Mouse (Mus musculus) kidney, embryonic 16.5 days (tissue): ENCODE measurements around the gene Rps6kc1. TPM values are rescaled to one million over a fixed set of nuclear protein-coding genes. Genes with fewer than 3 reads are reported as not detected.

Source experiments
- ATAC-seq: fragments of 200-750 bp; cut with Nextera tagmentation; 2 replicates; pipeline ENCODE4 v1.8.0; 2017; ENCODE audit warnings: moderate TSS enrichment; ENCODE audit not compliant: low FRiP score, low TSS enrichment
- H3K27ac ChIP-seq: fragments of 300-500 bp; sonication (generic); 2 replicates; pipeline ENCODE4 v1.5.1; 2014; ENCODE audit warnings: low read length
- H3K27me3 ChIP-seq: fragments of 300-500 bp; sonication (generic); 2 replicates; pipeline ENCODE4 v1.6.1; 2014; ENCODE audit warnings: low read length, control low read depth, mixed read lengths; ENCODE audit not compliant: insufficient read depth
- H3K36me3 ChIP-seq: fragments of 300-500 bp; sonication (generic); 2 replicates; pipeline ENCODE4 v1.6.1; 2014; ENCODE audit warnings: low read length, control low read depth, mixed read lengths; ENCODE audit not compliant: insufficient read depth
- H3K4me1 ChIP-seq: fragments of 300-500 bp; sonication (generic); 2 replicates; pipeline ENCODE4 v1.6.1; 2014; ENCODE audit warnings: low read length, control low read depth, mixed read lengths; ENCODE audit not compliant: insufficient read depth
- H3K4me2 ChIP-seq: fragments of 300-500 bp; sonication (generic); replicated peaks from 2 replicates; pipeline ENCODE4 v1.6.1; 2014; ENCODE audit warnings: low read depth, low read length
- H3K4me3 ChIP-seq: fragments of 300-500 bp; sonication (generic); 2 replicates; pipeline ENCODE4 v1.5.1; 2014; ENCODE audit warnings: mild to moderate bottlenecking, low read length
- H3K9ac ChIP-seq: fragments of 300-500 bp; sonication (generic); replicated peaks from 2 replicates; pipeline ENCODE4 v1.6.1; 2014; ENCODE audit warnings: low read length
- H3K9me3 ChIP-seq: fragments of 300-500 bp; sonication (generic); 2 replicates; pipeline ENCODE4 v1.6.1; 2016; ENCODE audit warnings: low read length, control low read depth
- WGBS: fragments of 180-500 bp; shearing (Covaris S2); extraction: QIAGEN DNeasy Blood & Tissue Kit; methylation state at CpG from one replicate; pipeline ENCODE4 v1.1.7; 2014; 5-methylcytosine and 5-hydroxymethylcytosine counted together
- polyA plus RNA-seq: library from polyadenylated mRNA; unstranded; fragments of >200 nt; fragmentation: Nextera tagmentation; extraction: Ambion mirVana; gene quantifications from 2 replicates; pipeline ENCODE4 v1.2.1, GENCODE M21; 2015

Gene Rps6kc1
- polyA plus RNA-seq, 1 experiment from 2014 or later = 14.4 TPM

DNA sequence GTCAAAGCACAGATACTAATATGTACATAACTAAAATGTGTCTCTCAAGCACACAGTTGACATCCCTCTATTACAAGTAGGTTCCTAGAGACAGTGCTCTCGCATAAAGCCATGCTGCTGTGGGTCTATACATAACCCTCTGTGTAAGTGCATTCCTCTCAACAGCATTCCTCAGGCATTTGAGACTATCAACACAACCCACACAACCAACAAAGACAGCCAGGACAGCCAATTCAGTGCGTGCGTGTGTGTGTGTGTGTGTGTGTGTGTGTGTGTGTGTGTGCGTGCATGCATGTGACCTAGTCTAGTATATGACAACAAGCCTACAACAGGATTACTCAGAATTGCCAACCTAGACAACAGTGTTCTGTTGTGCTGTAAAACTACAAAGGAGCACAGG lies 87.8 kb downstream of the Rps6kc1 start:
- H3K9me3 ChIP-seq = no peaks in the 10 kb centered on the region
- ATAC-seq = no peak
- H3K36me3 ChIP-seq = peaks cover 3% of the 10 kb centered on the region; the same call in 1 of the 2 replicates
- H3K9ac ChIP-seq = no peak overlapping the region
- WGBS = 89% methylated on average over 4 of the region's 4 CpGs
- H3K27me3 ChIP-seq = no peaks in the 10 kb centered on the region
- no peaks in the 10 kb centered on the region for H3K4me1 ChIP-seq
- no peak overlapping the region for H3K27ac ChIP-seq
- no peak overlapping the region for H3K4me2 ChIP-seq
- no peak overlapping the region for H3K4me3 ChIP-seq

GRCm38 (mm10) chr1:190816141-190816540 lies 95.4 kb downstream of the Rps6kc1 start:
- Histone ChIP-seq H3K27ac (no peak overlapping the region), H3K9ac (no peak overlapping the region), H3K9me3 (no peaks in the 10 kb centered on the region), H3K27me3 (no peaks in the 10 kb centered on the region), H3K36me3 (no peaks in the 10 kb centered on the region), H3K4me2 (no peak overlapping the region), H3K4me3 (no peak overlapping the region), H3K4me1 (no peaks in the 10 kb centered on the region)
- no peak for ATAC-seq
- WGBS = 84% methylated on average over 11 of the region's 11 CpGs

DNA sequence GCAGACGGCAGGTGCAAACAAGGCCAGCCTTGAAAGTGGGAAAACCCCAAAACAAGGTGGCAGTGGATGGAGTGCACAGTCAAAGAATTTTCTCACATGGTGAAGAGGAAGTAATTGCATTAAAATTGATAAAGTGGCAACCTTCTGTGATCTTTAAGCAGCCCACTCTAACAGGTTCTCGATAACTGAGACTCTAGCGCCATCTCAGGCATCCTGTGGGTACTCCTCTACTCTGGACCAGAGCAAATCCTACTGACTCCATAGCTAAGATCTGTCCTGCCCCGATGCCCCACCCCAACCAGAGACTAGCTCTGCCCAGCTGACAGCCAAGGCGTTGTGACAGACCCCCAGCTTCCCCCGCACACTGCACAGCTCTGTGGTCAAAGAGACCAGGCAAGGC lies 101.2 kb downstream of the Rps6kc1 start:
- H3K4me2 ChIP-seq = no peak overlapping the region
- H3K9ac ChIP-seq = no peak overlapping the region
- no peak overlapping the region for H3K27ac ChIP-seq
- H3K4me1 ChIP-seq = no peaks in the 10 kb centered on the region
- no peaks in the 10 kb centered on the region for H3K36me3 ChIP-seq
- 82% methylated on average over 6 of the region's 6 CpGs for WGBS
- no peaks in the 10 kb centered on the region for H3K27me3 ChIP-seq
- H3K9me3 ChIP-seq = no peaks in the 10 kb centered on the region
- no peak overlapping the region for H3K4me3 ChIP-seq
- no peak for ATAC-seq

DNA sequence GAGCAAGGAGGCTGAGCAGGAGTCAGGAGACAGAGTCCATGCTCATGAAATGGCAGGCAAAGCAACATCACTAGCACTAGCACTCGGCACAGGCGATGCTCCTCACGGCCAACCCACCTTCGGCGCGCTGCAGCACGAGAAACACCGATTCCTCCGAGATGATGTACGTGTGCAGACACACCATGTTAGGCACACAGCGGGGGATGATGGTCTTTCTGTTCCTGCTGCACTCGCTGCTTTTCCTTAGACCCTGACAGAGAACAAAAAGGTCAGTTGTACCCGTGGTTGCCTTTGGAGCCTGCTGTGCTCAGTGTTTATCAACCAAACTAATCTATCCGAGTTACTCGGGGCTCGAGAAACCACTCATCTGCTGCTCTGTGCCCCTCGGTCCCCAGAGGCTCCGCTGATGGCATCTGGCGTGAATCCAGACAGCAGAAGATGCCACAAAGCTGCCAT lies 102.8 kb downstream of the Rps6kc1 start:
- ATAC-seq = no peak
- no peaks in the 10 kb centered on the region for H3K27me3 ChIP-seq
- H3K4me1 ChIP-seq = no peaks in the 10 kb centered on the region
- no peak overlapping the region for H3K4me3 ChIP-seq
- H3K36me3 ChIP-seq = no peaks in the 10 kb centered on the region
- no peak overlapping the region for H3K9ac ChIP-seq
- no peaks in the 10 kb centered on the region for H3K9me3 ChIP-seq
- 55% methylated on average over 19 of the region's 19 CpGs for WGBS
- no peak overlapping the region for H3K4me2 ChIP-seq
- H3K27ac ChIP-seq = no peak overlapping the region

GRCm38 (mm10) chr1:190806817-190807216 lies 104.8 kb downstream of the Rps6kc1 start:
- Histone ChIP-seq H3K36me3 (no peaks in the 10 kb centered on the region), H3K27me3 (no peaks in the 10 kb centered on the region), H3K9ac (no peak overlapping the region), H3K4me2 (no peak overlapping the region), H3K4me1 (no peaks in the 10 kb centered on the region), H3K4me3 (no peak overlapping the region), H3K9me3 (no peaks in the 10 kb centered on the region), H3K27ac (no peak overlapping the region)
- 87% methylated on average over 8 of the region's 8 CpGs for WGBS
- no peak for ATAC-seq

DNA sequence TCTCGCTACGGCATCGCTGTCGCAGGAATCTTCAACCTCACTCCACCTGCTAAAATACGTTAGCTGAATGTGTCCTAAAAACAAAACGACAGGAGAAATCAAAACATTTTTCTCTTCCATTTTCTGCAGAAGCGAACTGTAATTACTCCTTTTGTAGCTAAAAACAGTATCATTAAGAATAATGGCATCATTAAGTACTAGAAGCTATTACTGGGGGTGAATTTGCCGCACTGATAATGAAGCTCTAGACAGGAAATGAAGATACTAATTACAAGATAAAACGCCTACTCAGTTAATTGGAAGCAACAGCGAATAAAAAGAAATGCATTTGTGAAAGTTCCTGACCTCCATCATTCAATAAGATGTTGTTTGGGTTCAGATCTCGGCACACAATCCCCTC lies 112.9 kb downstream of the Rps6kc1 start:
- H3K27me3 ChIP-seq = no peaks in the 10 kb centered on the region
- H3K36me3 ChIP-seq = peaks cover 10% of the 10 kb centered on the region; the same call in 1 of the 2 replicates
- WGBS = 90% methylated on average over 11 of the region's 11 CpGs
- H3K9me3 ChIP-seq = no peaks in the 10 kb centered on the region
- no peak overlapping the region for H3K4me2 ChIP-seq
- no peak overlapping the region for H3K27ac ChIP-seq
- no peak overlapping the region for H3K9ac ChIP-seq
- H3K4me1 ChIP-seq = peaks cover 7% of the 10 kb centered on the region; the same call in 1 of the 2 replicates
- no peak for ATAC-seq
- no peak overlapping the region for H3K4me3 ChIP-seq

DNA sequence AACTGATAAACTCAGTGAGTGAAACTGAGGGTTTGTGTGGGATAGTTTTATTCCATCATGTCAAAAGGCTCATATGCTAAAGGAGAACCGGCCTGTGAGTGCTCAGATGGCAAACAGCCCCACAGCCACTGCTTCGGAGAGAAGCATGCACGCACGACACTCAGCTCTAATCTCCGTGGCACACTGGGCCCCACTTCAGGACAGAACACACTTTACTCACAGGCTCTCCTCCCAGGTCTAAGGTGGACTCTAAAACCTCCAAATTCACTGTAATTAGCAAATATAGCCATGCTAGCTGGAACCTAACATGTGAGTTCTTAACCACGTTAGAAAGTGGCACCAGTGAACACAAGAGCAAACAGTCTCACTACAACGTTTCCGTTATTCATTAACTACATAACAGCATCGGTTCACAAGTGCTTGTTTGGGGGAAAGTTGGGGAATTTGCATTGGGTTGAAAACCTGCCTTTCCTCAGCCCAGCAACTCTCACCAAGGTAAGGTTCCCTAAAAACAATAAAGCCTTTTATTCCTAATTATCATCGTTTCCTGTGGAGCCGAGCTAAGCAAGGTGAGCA lies 114.0 kb downstream of the Rps6kc1 start:
- Histone ChIP-seq H3K36me3 (peaks cover 10% of the 10 kb centered on the region; the same call in 1 of the 2 replicates), H3K9ac (no peak overlapping the region), H3K4me2 (peak overlapping the region; percentile 18; the same call in 1 of the 2 replicates), H3K4me3 (no peak overlapping the region), H3K27ac (peak overlapping the region; percentile 68), H3K4me1 (peaks cover 7% of the 10 kb centered on the region; the same call in 1 of the 2 replicates), H3K9me3 (no peaks in the 10 kb centered on the region), H3K27me3 (no peaks in the 10 kb centered on the region)
- WGBS = 62% methylated on average over 11 of the region's 11 CpGs
- peak; percentile 72 for ATAC-seq

GRCm38 (mm10) chr1:190796745-190797482 lies 114.7 kb downstream of the Rps6kc1 start:
- WGBS = 44% methylated on average over 7 of the region's 7 CpGs
- H3K9ac ChIP-seq = 0 out of 2 replicates have a peak overlapping the region, but pooled peaks have one; percentile 11
- no peaks in the 10 kb centered on the region for H3K27me3 ChIP-seq
- H3K4me3 ChIP-seq = no peak overlapping the region
- H3K4me2 ChIP-seq = no peak overlapping the region
- H3K9me3 ChIP-seq = no peaks in the 10 kb centered on the region
- H3K27ac ChIP-seq = 0 out of 2 replicates have a peak overlapping the region, but pooled peaks have one; percentile 54
- ATAC-seq = peak; percentile 69
- H3K36me3 ChIP-seq = peaks cover 10% of the 10 kb centered on the region; the same call in 1 of the 2 replicates
- peaks cover 7% of the 10 kb centered on the region; the same call in 1 of the 2 replicates for H3K4me1 ChIP-seq

DNA sequence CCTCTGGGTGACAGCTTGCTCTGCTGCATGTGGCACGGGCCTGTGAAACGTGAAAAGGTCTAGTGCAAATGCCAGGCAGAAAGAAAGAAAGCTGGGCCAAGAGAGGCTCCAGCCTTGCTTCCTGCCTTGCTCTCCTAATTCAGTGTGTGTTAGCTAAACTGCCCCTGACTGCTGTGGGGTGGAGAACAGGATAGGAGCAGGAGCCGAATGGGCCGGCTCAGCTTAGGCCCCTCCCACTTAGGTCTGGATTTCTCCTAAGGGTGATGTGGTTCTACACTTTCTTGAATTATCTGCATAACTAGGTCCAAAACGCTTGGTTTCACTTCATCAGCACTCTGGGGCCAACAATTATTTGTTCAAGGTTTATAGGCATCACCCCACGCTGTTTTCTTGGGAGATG lies 119.9 kb downstream of the Rps6kc1 start:
- ATAC-seq = no peak
- H3K4me2 ChIP-seq = no peak overlapping the region
- no peak overlapping the region for H3K4me3 ChIP-seq
- H3K9me3 ChIP-seq = no peaks in the 10 kb centered on the region
- WGBS = 64% methylated on average over 6 of the region's 6 CpGs
- H3K9ac ChIP-seq = no peak overlapping the region
- no peaks in the 10 kb centered on the region for H3K36me3 ChIP-seq
- H3K27ac ChIP-seq = no peak overlapping the region
- H3K4me1 ChIP-seq = no peaks in the 10 kb centered on the region
- H3K27me3 ChIP-seq = no peaks in the 10 kb centered on the region

DNA sequence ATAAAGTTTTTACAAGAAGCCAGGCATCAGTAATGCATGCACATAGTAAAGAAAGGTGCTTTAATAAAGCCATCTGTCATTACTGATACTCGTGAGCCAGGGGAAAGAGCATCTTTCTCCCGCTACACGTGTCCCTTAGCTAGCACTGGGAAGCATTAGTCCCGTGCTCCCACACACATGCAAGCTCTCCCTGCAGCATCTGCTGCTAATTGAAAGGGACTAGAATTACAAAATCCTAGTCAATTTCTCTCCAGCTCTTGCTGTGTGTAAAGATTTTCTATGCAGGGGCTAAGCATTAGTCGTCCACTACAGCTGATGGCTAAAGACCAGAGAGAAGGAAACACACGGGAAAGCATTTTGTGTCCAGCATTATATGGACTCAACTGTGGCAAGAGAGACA lies 120.8 kb downstream of the Rps6kc1 start:
- Histone ChIP-seq H3K4me1 (no peaks in the 10 kb centered on the region), H3K27me3 (no peaks in the 10 kb centered on the region), H3K4me2 (no peak overlapping the region), H3K9ac (no peak overlapping the region), H3K9me3 (no peaks in the 10 kb centered on the region), H3K36me3 (no peaks in the 10 kb centered on the region), H3K27ac (no peak overlapping the region), H3K4me3 (no peak overlapping the region)
- 86% methylated on average over 6 of the region's 6 CpGs for WGBS
- no peak for ATAC-seq
